15 mouse cellular contexts compared by ENCODE assay signal in genomic region chr5:120145371-120146050, GRCm38 (mm10). TPM values are rescaled to one million over a fixed set of nuclear protein-coding genes. Genes with fewer than 3 reads are reported as not detected.
DNase-seq lines count a peak whose midpoint lies in the region; ATAC-seq lines count a peak whose summit lies in the region.
"Had no signal": no experiment of that assay in that cellular context is flagged by ENCODE, and none has a peak within 500 bp of the region (broad histone marks: within the 10 kb centered on the region; RNA-seq: fewer than 3 reads in every experiment).

No protein-coding gene starts in this region.

- H3K27me3 ChIP-seq in neural tube, embryonic 11.5 days (ENCODE audit: control insufficient read depth, insufficient read depth, low read length) = no peaks in the 10 kb centered on the region
- no peaks in the 10 kb centered on the region for H3K27me3 ChIP-seq in hindbrain, embryonic 13.5 days
- H3K27me3 ChIP-seq in midbrain, embryonic 14.5 days (ENCODE audit: control insufficient read depth, insufficient read depth, low read length) = 0 out of 2 replicates have a peak, but pooled peaks cover 2% of the 10 kb centered on the region
- H3K27me3 ChIP-seq: CH12.LX had no signal

- DNase-seq in neural tube, embryonic 11.5 days (ENCODE audit: low spot score) = no peak
- no peak for DNase-seq in neural tube, embryonic 10.5 days (ENCODE audit: extremely low spot score, low spot score)
- no peak for DNase-seq in midbrain, embryonic 14.5 days
- DNase-seq in kidney, postnatal 4 days = no peak
- DNase-seq in layer of hippocampus, postnatal 36 days = no peak
- no peak for DNase-seq in thymus, postnatal 14 days
- DNase-seq: adrenal gland, adult 8-10 months; lung, adult 18-20 months; lung, postnatal 36 days; thymus, postnatal 4 days had no signal

- no peak overlapping the region for H3K4me3 ChIP-seq in neural tube, embryonic 11.5 days (ENCODE audit: low read depth, low read length)
- H3K4me3 ChIP-seq in hindbrain, embryonic 13.5 days = peak overlapping the region; percentile 12; the same call in 1 of the 2 replicates
- no peak overlapping the region; the same call in 1 of the 2 replicates for H3K4me3 ChIP-seq in midbrain, embryonic 14.5 days (replicated peaks; ENCODE audit: low read depth, low read length)
- H3K4me3 ChIP-seq: heart, embryonic 10.5 days had no signal

- peak overlapping the region; percentile 32; the same call in 1 of the 2 replicates for H3K9ac ChIP-seq in neural tube, embryonic 11.5 days (ENCODE audit: low read length)
- H3K9ac ChIP-seq in hindbrain, embryonic 13.5 days = peak overlapping the region; percentile 58
- peak overlapping the region; percentile 28 for H3K9ac ChIP-seq in midbrain, embryonic 14.5 days (replicated peaks; ENCODE audit: low read length)

- H3K27ac ChIP-seq in neural tube, embryonic 11.5 days (ENCODE audit: low read depth, low read length) = no peak overlapping the region
- peak overlapping the region; percentile 90 for H3K27ac ChIP-seq in hindbrain, embryonic 13.5 days
- H3K27ac ChIP-seq in midbrain, embryonic 14.5 days (replicated peaks; ENCODE audit: low read depth, low read length) = peak overlapping the region; percentile 86

- 78% methylated on average over 19 of the region's 19 CpGs for WGBS in neural tube, embryonic 11.5 days
- WGBS in hindbrain, embryonic 13.5 days = 29% methylated on average over 19 of the region's 19 CpGs
- 7% methylated on average over 19 of the region's 19 CpGs for WGBS in midbrain, embryonic 14.5 days

- no peaks in the 10 kb centered on the region for H3K9me3 ChIP-seq in neural tube, embryonic 11.5 days (ENCODE audit: control insufficient read depth, low read length)
- no peaks in the 10 kb centered on the region for H3K9me3 ChIP-seq in hindbrain, embryonic 13.5 days
- H3K9me3 ChIP-seq in midbrain, embryonic 14.5 days (ENCODE audit: control insufficient read depth, low read length) = no peaks in the 10 kb centered on the region
- H3K9me3 ChIP-seq: heart, embryonic 10.5 days had no signal

- H3K4me2 ChIP-seq in neural tube, embryonic 11.5 days (ENCODE audit: low read depth) = no peak overlapping the region
- peak overlapping the region; percentile 40 for H3K4me2 ChIP-seq in hindbrain, embryonic 13.5 days
- H3K4me2 ChIP-seq in midbrain, embryonic 14.5 days (ENCODE audit: low read length) = peak overlapping the region; percentile 34

- no peak for ATAC-seq in neural tube, embryonic 11.5 days (ENCODE audit: insufficient read depth, low FRiP score, low TSS enrichment)
- peak; percentile 57 for ATAC-seq in hindbrain, embryonic 13.5 days (ENCODE audit: low FRiP score)
- ATAC-seq in midbrain, embryonic 14.5 days (ENCODE audit: low FRiP score, low TSS enrichment) = no peak; the same call in 1 of the 2 replicates
- no peak for ATAC-seq in monocyte, adult 5-6 weeks (replicated peaks; ENCODE audit: insufficient number of reproducible peaks, low FRiP score, low TSS enrichment, poor library complexity, severe bottlenecking)
- ATAC-seq: inflammation-experienced regulatory T-cells, adult 6 months had no signal

- H3K4me1 ChIP-seq in neural tube, embryonic 11.5 days (ENCODE audit: control insufficient read depth, insufficient read depth, low read length) = peaks cover 3% of the 10 kb centered on the region; the same call in 1 of the 2 replicates
- peaks cover 23% of the 10 kb centered on the region for H3K4me1 ChIP-seq in hindbrain, embryonic 13.5 days (replicated peaks)
- H3K4me1 ChIP-seq in midbrain, embryonic 14.5 days (ENCODE audit: control insufficient read depth, insufficient read depth, low read length) = peaks cover 4% of the 10 kb centered on the region; the same call in 1 of the 2 replicates

- peaks cover 2% of the 10 kb centered on the region; the same call in 1 of the 2 replicates for H3K36me3 ChIP-seq in neural tube, embryonic 11.5 days (ENCODE audit: control insufficient read depth, insufficient read depth, low read length)
- peaks cover 26% of the 10 kb centered on the region for H3K36me3 ChIP-seq in hindbrain, embryonic 13.5 days
- H3K36me3 ChIP-seq in midbrain, embryonic 14.5 days (ENCODE audit: control insufficient read depth, insufficient read depth, low read length) = peaks cover 15% of the 10 kb centered on the region; the same call in 1 of the 2 replicates

RNA-seq across cellular contexts. Expression of gene Rbm19, which starts 29.2 kb away (rescaled TPM):
- 22.2 and 24.4 TPM in 2 replicates for polyA plus RNA-seq in neural tube, embryonic 11.5 days (2014; fragmentation: Nextera tagmentation; extraction: Ambion mirVana)
- polyA plus RNA-seq in hindbrain, embryonic 13.5 days (2015; fragmentation: Nextera tagmentation; extraction: Ambion mirVana) = 16.2 and 18.1 TPM in 2 replicates
- polyA plus RNA-seq in midbrain, embryonic 14.5 days (2014; fragmentation: Nextera tagmentation; extraction: Ambion mirVana) = 16.0 and 16.2 TPM in 2 replicates
- 10 to 100 TPM; 18.7 to 19.2 TPM for total RNA-seq in layer of hippocampus, postnatal 36 days (2021)
- 15.9 to 22.4 TPM (median 22.2 TPM) in 3 replicates for total RNA-seq in monocyte, adult 5-6 weeks (2017)
